Mouse (Mus musculus) heart, embryonic 11.5 days (tissue): ENCODE data around the gene Anxa6. TPM values are rescaled to one million over a fixed set of nuclear protein-coding genes. Genes with fewer than 3 reads are reported as not detected.

Source experiments
- ATAC-seq: fragments of 200-750 bp; cut with Nextera tagmentation; replicated peaks from 2 replicates; pipeline ENCODE4 v1.8.0; 2017; ENCODE audit warnings: moderate library complexity; ENCODE audit not compliant: insufficient number of reproducible peaks, low FRiP score, low TSS enrichment
- H3K27ac ChIP-seq: fragments of 300-500 bp; sonication (generic); 2 replicates; pipeline ENCODE4 v1.5.1; 2014; ENCODE audit warnings: mild to moderate bottlenecking, low read depth, low read length
- H3K27me3 ChIP-seq: fragments of 300-500 bp; sonication (generic); 2 replicates; pipeline ENCODE4 v1.6.1; 2014; ENCODE audit warnings: mild to moderate bottlenecking, low read length, mixed read lengths; ENCODE audit not compliant: control insufficient read depth, insufficient read depth
- H3K36me3 ChIP-seq: fragments of 300-500 bp; sonication (generic); 2 replicates; pipeline ENCODE4 v1.6.1; 2014; ENCODE audit warnings: mild to moderate bottlenecking, low read length, moderate library complexity, mixed read lengths; ENCODE audit not compliant: control insufficient read depth, insufficient read depth
- H3K4me1 ChIP-seq: fragments of 300-500 bp; sonication (generic); 2 replicates; pipeline ENCODE4 v1.6.1; 2014; ENCODE audit warnings: low read length; ENCODE audit not compliant: control insufficient read depth, insufficient read depth
- H3K4me2 ChIP-seq: fragments of 300-500 bp; sonication (generic); 2 replicates; pipeline ENCODE4 v1.6.1; 2014; ENCODE audit warnings: mild to moderate bottlenecking, moderate library complexity
- H3K4me3 ChIP-seq: fragments of 300-500 bp; sonication (generic); 2 replicates; pipeline ENCODE4 v1.5.1; 2014; ENCODE audit warnings: low read depth, low read length
- H3K9ac ChIP-seq: fragments of 300-500 bp; sonication (generic); 2 replicates; pipeline ENCODE4 v1.6.1; 2014; ENCODE audit warnings: mild to moderate bottlenecking, low read depth, low read length, moderate library complexity
- H3K9me3 ChIP-seq: fragments of 300-500 bp; sonication (generic); replicated peaks from 2 replicates; pipeline ENCODE4 v1.6.1; 2016; ENCODE audit warnings: low read length; ENCODE audit not compliant: control insufficient read depth
- WGBS: fragments of 180-500 bp; shearing (Covaris S2); extraction: QIAGEN DNeasy Blood & Tissue Kit; methylation state at CpG from one replicate; pipeline ENCODE4 v1.1.7; 2014; ENCODE audit not compliant: insufficient replicate concordance; 5-methylcytosine and 5-hydroxymethylcytosine counted together
- polyA plus RNA-seq: library from polyadenylated mRNA; unstranded; fragments of >200 nt; fragmentation: Nextera tagmentation; extraction: Ambion mirVana; gene quantifications from 2 replicates; pipeline ENCODE4 v1.2.1, GENCODE M21; 2014

Anxa6 gene
- polyA plus RNA-seq, 1 experiment from 2014 or later: 300 TPM

DNA sequence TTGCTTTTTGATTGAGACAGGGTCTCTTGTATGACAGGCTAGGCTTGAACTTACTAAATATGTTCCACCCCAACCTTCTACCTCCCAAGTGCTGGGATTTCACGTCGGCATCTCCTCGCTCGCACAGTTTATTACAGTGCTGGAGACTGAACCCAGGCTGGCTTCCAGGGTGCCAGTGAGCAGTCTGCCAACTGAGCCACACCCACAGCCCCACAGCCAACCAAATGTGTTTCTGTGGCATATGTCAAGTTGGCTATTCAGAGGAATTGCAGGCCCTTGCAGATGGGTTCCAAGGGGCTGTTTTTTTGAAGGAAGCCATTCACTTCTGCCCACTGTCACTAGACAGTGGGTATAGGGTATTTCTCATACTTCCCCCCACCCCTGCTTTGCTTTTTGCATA, 7.3 kb downstream of the Anxa6 start:
- H3K27ac ChIP-seq: no peak overlapping the region
- no peaks in the 10 kb centered on the region for H3K27me3 ChIP-seq
- H3K36me3 ChIP-seq: peaks cover 4% of the 10 kb centered on the region; the same call in 1 of the 2 replicates
- no peak overlapping the region for H3K9ac ChIP-seq
- H3K4me3 ChIP-seq: no peak overlapping the region
- ATAC-seq: no peak
- peaks cover 67% of the 10 kb centered on the region for H3K4me1 ChIP-seq
- no peak overlapping the region for H3K4me2 ChIP-seq
- no peaks in the 10 kb centered on the region for H3K9me3 ChIP-seq
- 96% methylated on average over 4 of the region's 4 CpGs for WGBS

DNA sequence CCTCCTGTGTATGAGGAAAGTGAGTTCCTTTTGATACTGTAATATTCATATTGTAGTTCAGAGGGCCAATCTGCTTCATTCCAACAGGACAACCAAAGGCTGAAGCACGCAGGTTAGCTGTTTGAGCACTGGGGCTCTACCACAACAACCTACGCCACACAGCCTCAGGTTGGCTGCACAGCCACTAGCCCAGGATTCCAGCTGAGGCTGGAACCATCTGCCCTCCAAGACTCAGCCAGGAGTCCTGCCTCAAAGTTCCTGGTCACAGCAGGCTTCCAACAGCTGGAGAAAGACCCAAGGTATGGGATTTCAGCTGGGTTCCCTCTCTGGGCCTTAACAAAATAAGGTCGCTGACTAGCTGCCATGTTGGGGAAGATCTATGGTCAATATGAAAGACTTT, 9.7 kb downstream of the Anxa6 start:
- Histone ChIP-seq H3K4me2 (peak overlapping the region; percentile 59), H3K4me1 (peaks cover 80% of the 10 kb centered on the region), H3K36me3 (peaks cover 14% of the 10 kb centered on the region), H3K4me3 (no peak overlapping the region), H3K27ac (peak overlapping the region; percentile 97), H3K9me3 (no peaks in the 10 kb centered on the region), H3K27me3 (no peaks in the 10 kb centered on the region), H3K9ac (peak overlapping the region; percentile 56)
- peak; percentile 16; the same call in 1 of the 2 replicates for ATAC-seq
- WGBS: 71% methylated on average over 3 of the region's 3 CpGs

DNA sequence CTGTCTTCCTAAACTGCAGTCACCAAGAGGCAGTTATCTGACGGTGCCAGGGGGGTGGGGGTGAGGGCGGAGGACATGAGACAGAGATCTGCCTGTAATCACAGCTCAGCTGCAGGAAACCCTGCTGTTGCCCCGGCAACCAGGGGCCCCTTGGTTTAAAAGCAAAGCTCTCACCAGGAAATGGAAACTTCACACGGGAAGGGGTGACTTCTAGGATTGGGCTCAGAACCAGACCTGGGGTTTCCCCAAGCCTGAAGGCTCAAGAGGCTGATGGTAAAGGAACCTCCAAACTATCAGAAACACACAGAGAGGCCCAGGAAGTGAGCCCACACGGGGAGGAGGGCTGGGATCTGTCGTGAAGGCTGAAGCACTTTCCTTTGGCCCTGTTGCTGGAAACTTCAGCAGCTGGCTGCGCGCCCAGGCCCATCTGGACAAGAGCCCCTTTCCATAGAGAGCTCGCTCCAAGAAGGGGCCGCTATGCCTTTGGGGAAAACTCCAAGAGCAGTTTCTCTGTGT, 10.1 kb downstream of the Anxa6 start:
- H3K9ac ChIP-seq: peak overlapping the region; percentile 56
- peaks cover 80% of the 10 kb centered on the region for H3K4me1 ChIP-seq
- H3K27me3 ChIP-seq: no peaks in the 10 kb centered on the region
- no peaks in the 10 kb centered on the region for H3K9me3 ChIP-seq
- H3K4me3 ChIP-seq: peak overlapping the region; percentile 10; the same call in 1 of the 2 replicates
- H3K4me2 ChIP-seq: peak overlapping the region; percentile 59
- 4% methylated on average over 10 of the region's 10 CpGs for WGBS
- H3K27ac ChIP-seq: peak overlapping the region; percentile 97
- peaks cover 15% of the 10 kb centered on the region for H3K36me3 ChIP-seq
- peak; percentile 72 for ATAC-seq

DNA sequence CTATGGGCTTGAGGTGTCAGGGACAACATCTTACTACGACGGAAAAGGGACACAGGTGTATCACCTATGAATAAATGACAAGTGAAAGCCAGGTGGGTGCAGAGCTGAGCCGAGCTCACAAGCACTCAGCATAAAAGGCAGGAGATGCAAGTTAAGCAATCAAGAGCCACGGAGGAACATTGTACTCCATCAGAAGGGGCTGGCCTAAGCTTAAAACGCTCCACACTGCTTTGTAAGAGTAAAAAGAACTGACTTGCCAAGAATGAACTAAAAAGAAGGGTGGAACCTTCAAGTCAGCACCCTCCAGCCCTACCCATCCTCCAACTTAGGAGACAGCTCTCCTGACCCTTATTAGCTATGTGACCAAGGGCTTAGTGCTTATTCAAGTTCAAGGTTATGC, 10.7 kb downstream of the Anxa6 start:
- H3K36me3 ChIP-seq: peaks cover 18% of the 10 kb centered on the region
- H3K9me3 ChIP-seq: no peaks in the 10 kb centered on the region
- peak overlapping the region; percentile 59 for H3K4me2 ChIP-seq
- no peak overlapping the region for H3K4me3 ChIP-seq
- peak overlapping the region; percentile 97 for H3K27ac ChIP-seq
- H3K27me3 ChIP-seq: no peaks in the 10 kb centered on the region
- peak overlapping the region; percentile 56 for H3K9ac ChIP-seq
- H3K4me1 ChIP-seq: peaks cover 77% of the 10 kb centered on the region
- ATAC-seq: no peak; the same call in 1 of the 2 replicates
- WGBS: 50% methylated on average over 5 of the region's 5 CpGs

DNA sequence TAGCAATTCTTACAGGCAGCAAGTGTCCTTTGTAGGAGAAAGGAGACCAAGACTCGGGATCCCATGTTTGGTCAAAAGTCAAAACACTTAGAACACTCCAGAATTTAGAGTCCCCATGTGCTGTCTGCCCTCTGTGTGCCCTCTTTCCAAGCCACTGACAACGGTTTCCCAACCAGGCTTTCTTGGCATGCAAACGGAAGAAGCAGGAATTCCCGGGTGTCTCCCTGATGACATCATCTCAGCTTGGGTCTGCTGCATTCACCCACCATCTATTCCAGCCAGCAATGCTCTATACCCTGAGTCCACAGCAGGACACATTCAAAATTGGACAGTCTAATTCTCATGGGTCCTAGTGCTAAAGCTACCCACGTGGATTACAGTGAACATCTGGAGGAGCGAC, 11.4 kb downstream of the Anxa6 start:
- Histone ChIP-seq H3K9ac (no peak overlapping the region), H3K4me2 (no peak overlapping the region; the same call in 1 of the 2 replicates), H3K4me3 (no peak overlapping the region), H3K27ac (peak overlapping the region; percentile 97), H3K36me3 (peaks cover 18% of the 10 kb centered on the region), H3K27me3 (no peaks in the 10 kb centered on the region), H3K9me3 (no peaks in the 10 kb centered on the region), H3K4me1 (peaks cover 76% of the 10 kb centered on the region)
- no peak for ATAC-seq
- 35% methylated on average over 6 of the region's 6 CpGs for WGBS

DNA sequence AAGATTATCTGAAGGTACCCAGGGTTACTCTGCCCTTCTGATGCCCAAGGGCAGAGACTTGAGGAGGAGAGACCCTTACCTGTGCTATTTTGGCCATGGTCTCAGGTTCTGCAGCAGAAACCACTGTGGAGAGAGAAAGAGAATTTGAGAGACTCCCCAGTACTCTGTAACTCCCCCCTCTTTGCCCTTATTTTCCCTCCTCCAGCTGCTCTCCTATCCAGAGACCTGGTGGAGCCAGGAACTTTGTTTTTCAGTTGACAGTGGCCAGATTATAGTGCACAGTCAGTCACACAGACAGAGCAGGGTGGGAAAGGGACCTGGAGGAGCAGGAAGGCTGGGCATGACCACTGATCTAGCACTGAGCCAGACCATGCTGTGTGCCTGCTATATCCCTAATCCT, 11.8 kb downstream of the Anxa6 start:
- peak overlapping the region; percentile 97 for H3K27ac ChIP-seq
- no peaks in the 10 kb centered on the region for H3K27me3 ChIP-seq
- H3K4me2 ChIP-seq: no peak overlapping the region
- no peak for ATAC-seq
- no peak overlapping the region for H3K4me3 ChIP-seq
- H3K9ac ChIP-seq: no peak overlapping the region
- peaks cover 17% of the 10 kb centered on the region for H3K36me3 ChIP-seq
- no peaks in the 10 kb centered on the region for H3K9me3 ChIP-seq
- peaks cover 80% of the 10 kb centered on the region for H3K4me1 ChIP-seq

DNA sequence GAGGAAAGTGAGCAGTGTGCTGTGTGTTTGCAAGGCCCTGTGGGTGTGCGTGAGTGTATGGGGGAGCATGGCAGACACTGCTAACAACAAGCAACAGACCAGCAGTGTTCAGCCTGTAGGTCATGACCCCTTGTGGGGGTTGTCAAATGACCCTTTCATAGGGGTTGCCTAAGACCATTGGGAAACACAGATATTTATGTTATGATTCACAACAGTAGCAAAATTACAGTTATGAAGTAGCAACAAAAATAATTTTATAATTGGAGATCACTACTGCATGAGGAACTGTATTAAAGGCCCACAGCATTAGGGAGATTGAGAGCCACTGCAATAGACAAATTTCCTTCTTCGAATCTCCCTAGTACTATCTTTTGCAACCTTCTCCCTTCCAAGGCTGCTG, 13.5 kb downstream of the Anxa6 start:
- no peaks in the 10 kb centered on the region for H3K27me3 ChIP-seq
- WGBS: 70% methylated on average over 2 of the region's 2 CpGs
- no peak for ATAC-seq
- no peaks in the 10 kb centered on the region for H3K9me3 ChIP-seq
- no peak overlapping the region for H3K9ac ChIP-seq
- no peak overlapping the region for H3K4me2 ChIP-seq
- no peak overlapping the region for H3K4me3 ChIP-seq
- peaks cover 17% of the 10 kb centered on the region for H3K36me3 ChIP-seq
- peak overlapping the region; percentile 50 for H3K27ac ChIP-seq
- H3K4me1 ChIP-seq: peaks cover 90% of the 10 kb centered on the region

DNA sequence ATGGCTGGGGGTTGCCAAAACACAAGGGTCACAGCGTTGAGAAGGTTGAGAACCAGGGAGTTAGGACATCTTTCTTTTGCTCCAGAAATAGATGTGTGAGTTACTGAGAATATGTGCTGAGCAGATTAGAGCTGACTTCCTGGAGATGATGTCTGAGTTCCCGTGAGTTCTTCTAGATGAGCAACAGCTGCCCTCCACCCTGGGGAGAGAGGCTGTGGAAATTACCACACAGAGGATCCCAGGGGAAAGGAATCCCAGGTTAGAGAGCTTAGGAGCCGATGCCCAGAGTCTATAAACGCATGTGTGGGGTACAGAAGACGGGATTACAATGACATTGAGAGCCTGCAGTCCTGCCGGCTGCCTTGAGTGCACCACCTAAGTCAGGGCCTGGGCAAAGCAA, 15.2 kb downstream of the Anxa6 start:
- Histone ChIP-seq H3K36me3 (peaks cover 28% of the 10 kb centered on the region), H3K9ac (0 out of 2 replicates have a peak overlapping the region, but pooled peaks have one; percentile 29), H3K27ac (peak overlapping the region; percentile 68), H3K27me3 (no peaks in the 10 kb centered on the region), H3K4me1 (peaks cover 73% of the 10 kb centered on the region), H3K4me3 (no peak overlapping the region), H3K4me2 (no peak overlapping the region), H3K9me3 (no peaks in the 10 kb centered on the region)
- ATAC-seq: no peak
- 68% methylated on average over 6 of the region's 6 CpGs for WGBS

DNA sequence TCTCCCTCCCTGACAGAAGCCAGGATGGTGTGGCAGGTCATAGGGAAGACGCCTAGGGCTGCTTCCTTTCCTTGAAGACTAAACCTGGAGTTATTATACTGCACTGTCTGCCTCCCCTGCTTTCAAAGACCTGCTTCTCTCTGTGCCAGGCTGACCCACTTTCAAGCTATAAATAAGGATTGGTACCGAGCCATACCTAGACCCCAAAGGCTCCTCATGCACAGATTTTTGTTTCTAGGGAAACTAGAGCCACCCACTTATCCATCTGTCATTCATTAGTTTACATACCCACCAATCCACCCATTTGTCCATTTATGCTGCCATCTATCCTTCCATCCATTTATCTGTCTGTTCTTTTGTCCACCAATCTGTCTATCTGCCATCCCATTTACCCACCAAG, 16.0 kb downstream of the Anxa6 start:
- peaks cover 65% of the 10 kb centered on the region for H3K4me1 ChIP-seq
- WGBS: 69% methylated on average over 2 of the region's 2 CpGs
- H3K27ac ChIP-seq: no peak overlapping the region; the same call in 1 of the 2 replicates
- ATAC-seq: no peak
- no peaks in the 10 kb centered on the region for H3K9me3 ChIP-seq
- H3K27me3 ChIP-seq: no peaks in the 10 kb centered on the region
- H3K4me3 ChIP-seq: no peak overlapping the region
- H3K36me3 ChIP-seq: peaks cover 33% of the 10 kb centered on the region
- H3K9ac ChIP-seq: no peak overlapping the region
- no peak overlapping the region for H3K4me2 ChIP-seq
